Comparison of ENCODE assay signal across 9 mouse cellular contexts in the genomic region with DNA sequence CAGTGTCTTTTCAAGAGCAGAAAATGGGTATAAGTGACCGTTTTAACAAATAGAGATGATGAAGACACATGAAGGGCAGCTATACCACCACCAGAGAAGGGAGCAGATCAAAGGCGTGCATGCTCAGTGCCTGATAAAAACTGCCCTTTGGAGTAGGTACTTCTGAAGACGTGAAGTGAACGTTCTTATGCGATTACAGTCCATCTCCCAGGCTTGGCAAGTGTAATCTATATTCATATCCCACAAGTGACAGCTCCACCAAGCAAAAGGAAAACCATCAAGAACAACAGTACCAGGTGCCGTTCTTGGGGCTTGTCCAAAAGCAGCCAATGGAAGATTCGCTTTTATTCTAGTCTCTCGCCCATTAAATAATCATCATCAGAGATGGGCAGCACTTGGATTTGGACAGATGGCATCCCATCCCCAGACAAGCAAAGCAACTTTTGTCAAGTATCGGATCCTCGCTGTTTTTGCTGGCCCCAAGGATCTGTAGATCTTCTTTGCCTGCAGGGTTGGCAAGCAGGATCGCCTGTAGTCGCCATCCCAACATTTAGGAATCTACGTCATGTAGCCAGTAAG. TPM values are rescaled to one million over a fixed set of nuclear protein-coding genes. Genes with fewer than 3 reads are reported as not detected.
DNase-seq lines count a peak whose midpoint lies in the region; ATAC-seq and TF ChIP-seq lines count a peak whose summit lies in the region.
"Had no signal": no experiment of that assay in that cellular context is flagged by ENCODE, and none has a peak within 500 bp of the region (broad histone marks: within the 10 kb centered on the region; RNA-seq: fewer than 3 reads in every experiment).

No protein-coding gene starts in this region.

- H3K27me3 ChIP-seq in hindbrain, embryonic 10.5 days (ENCODE audit: insufficient read depth, poor library complexity, severe bottlenecking): peaks cover 16% of the 10 kb centered on the region
- 0 out of 2 replicates have a peak, but pooled peaks cover 3% of the 10 kb centered on the region for H3K27me3 ChIP-seq in liver, postnatal 0 days (ENCODE audit: insufficient read depth, low read length)

- H3K9ac ChIP-seq in liver, postnatal 0 days (replicated peaks): peak overlapping the region; percentile 86; the same call in 1 of the 2 replicates

- H3K4me1 ChIP-seq in hindbrain, embryonic 10.5 days (replicated peaks): peaks cover 56% of the 10 kb centered on the region
- peaks cover 17% of the 10 kb centered on the region for H3K4me1 ChIP-seq in liver, postnatal 0 days (ENCODE audit: insufficient read depth)

- intact Hi-C loops in left cerebral cortex, postnatal 4 days (cut with DNase I): loop anchor here (5.0 to 10.0 kb wide), 2 partner anchors 63 to 300 kb away; no protein-coding TSS in a partner anchor
- intact Hi-C loops in left cerebral cortex, postnatal 14 days (cut with DNase I): loop anchor here (5.0 kb wide), 5 partner anchors 63 to 302 kb away; partner anchors contain the start of gene Fnip2

- TF ChIP-seq EP300 in liver, postnatal 0 days (IDR thresholded peaks at IDR 0.05; ENCODE audit: low read depth): no peak

- no peaks in the 10 kb centered on the region for H3K36me3 ChIP-seq in hindbrain, embryonic 10.5 days
- no peaks in the 10 kb centered on the region for H3K36me3 ChIP-seq in liver, postnatal 0 days (replicated peaks; ENCODE audit: insufficient read depth, low read length)

- DNase-seq in left cerebral cortex, postnatal 4 days: peak; percentile 38
- DNase-seq in left cerebral cortex, postnatal 14 days (ENCODE audit: low spot score in 2 of 2): no peak
- peak; percentile 71 to 75 for DNase-seq in cerebellum, postnatal 25 days
- no peak for DNase-seq in hindbrain, embryonic 10.5 days (ENCODE audit: low spot score)
- DNase-seq in liver, postnatal 0 days: no peak
- no peak for DNase-seq in ovary, postnatal 10 days (ENCODE audit: low spot score)
- no peak for DNase-seq in gastrocnemius, postnatal 10 days
- DNase-seq in thymus, postnatal 10 days (ENCODE audit: low spot score in 2 of 2): no peak

- 73% methylated on average over 13 of the region's 13 CpGs for WGBS in hindbrain, embryonic 10.5 days
- 69% methylated on average over 13 of the region's 13 CpGs for WGBS in liver, postnatal 0 days (ENCODE audit: insufficient replicate concordance)

- peak overlapping the region; percentile 96 for H3K4me3 ChIP-seq in hindbrain, embryonic 10.5 days
- peak overlapping the region; percentile 84 for H3K4me3 ChIP-seq in liver, postnatal 0 days (ENCODE audit: low read depth, low read length)

- no peaks in the 10 kb centered on the region for H3K9me3 ChIP-seq in hindbrain, embryonic 10.5 days
- no peaks in the 10 kb centered on the region for H3K9me3 ChIP-seq in liver, postnatal 0 days (ENCODE audit: low read length)

- ATAC-seq in liver, postnatal 0 days: no peak

- H3K4me2 ChIP-seq in liver, postnatal 0 days (ENCODE audit: low read depth, low read length): peak overlapping the region; percentile 91

- TF ChIP-seq CTCF in liver, postnatal 0 days (IDR thresholded peaks at IDR 0.05; ENCODE audit: low read depth): no peak

- no peak overlapping the region for H3K27ac ChIP-seq in hindbrain, embryonic 10.5 days
- H3K27ac ChIP-seq in liver, postnatal 0 days (ENCODE audit: low read depth): no peak overlapping the region

RNA-seq across cellular contexts. Expression of gene Rapgef2, which starts 1.1 kb away (rescaled TPM):
- total RNA-seq in left cerebral cortex, postnatal 4 days (2021): 10 to 100 TPM; 86.1 to 91.9 TPM
- 100 to 1,000 TPM; 102 to 103 TPM for total RNA-seq in left cerebral cortex, postnatal 14 days (2021)
- polyA plus RNA-seq in hindbrain, embryonic 10.5 days (2016; fragmentation: Nextera tagmentation; extraction: Ambion mirVana): 4.8 and 5.2 TPM in 2 replicates
- polyA plus RNA-seq in liver, postnatal 0 days (2015; fragmentation: Nextera tagmentation; extraction: Ambion mirVana): 1.8 TPM in 2 replicates
- total RNA-seq in gastrocnemius, postnatal 10 days (2021): 10 to 100 TPM; 24.8 to 30.8 TPM

RNA-seq across cellular contexts. Expression of gene Gm17359, which starts 51.3 kb away (rescaled TPM):
- not detected for total RNA-seq in left cerebral cortex, postnatal 4 days (2021)
- not detected for total RNA-seq in left cerebral cortex, postnatal 14 days (2021)
- 0.12 TPM in 1 of 2 replicates, not detected in the other for polyA plus RNA-seq in hindbrain, embryonic 10.5 days (2016; fragmentation: Nextera tagmentation; extraction: Ambion mirVana)
- 0.09 TPM in 2 replicates for polyA plus RNA-seq in liver, postnatal 0 days (2015; fragmentation: Nextera tagmentation; extraction: Ambion mirVana)
- not detected for total RNA-seq in gastrocnemius, postnatal 10 days (2021)
- total RNA-seq: layer of hippocampus, adult 18-20 months had no signal

Comparison
In these comparisons a context has a peak if more than half of its experiments do, and no peak if none do; other contexts are left out.
1. DNase-seq: peak in left cerebral cortex, postnatal 4 days (single experiment) and cerebellum, postnatal 25 days (2 of 2); none in left cerebral cortex, postnatal 14 days (0 of 2), hindbrain, embryonic 10.5 days (single experiment), liver, postnatal 0 days (single experiment), ovary, postnatal 10 days (single experiment), gastrocnemius, postnatal 10 days (single experiment) and thymus, postnatal 10 days (0 of 2).